Mouse (Mus musculus) heart, embryonic 14.5 days (tissue): ENCODE results near the gene Gabbr2. TPM values are rescaled to one million over a fixed set of nuclear protein-coding genes. Genes with fewer than 3 reads are reported as not detected.

Experiments
- polyA plus RNA-seq: library from polyadenylated mRNA; unstranded; fragments of >200 nt; fragmentation: Nextera tagmentation; extraction: Ambion mirVana; gene quantifications from 2 replicates; pipeline ENCODE4 v1.2.1, GENCODE M21; 2014

Gene Gabbr2
- polyA plus RNA-seq, 1 experiment from 2014 or later = 0.08 TPM

Other genes starting within 250 kb of the Gabbr2 start
- 1.6 and 2.1 TPM in 2 replicates for gene Anks6, start 65.6 kb upstream of the Gabbr2 start, polyA plus RNA-seq
- gene Galnt12, start 100.0 kb upstream of the Gabbr2 start, polyA plus RNA-seq = 1.6 and 2.1 TPM in 2 replicates
- 8.0 and 12.0 TPM in 2 replicates for gene Col15a1, start 216.3 kb upstream of the Gabbr2 start, polyA plus RNA-seq